8 mouse cellular contexts compared by ENCODE assay signal in the genomic region with DNA sequence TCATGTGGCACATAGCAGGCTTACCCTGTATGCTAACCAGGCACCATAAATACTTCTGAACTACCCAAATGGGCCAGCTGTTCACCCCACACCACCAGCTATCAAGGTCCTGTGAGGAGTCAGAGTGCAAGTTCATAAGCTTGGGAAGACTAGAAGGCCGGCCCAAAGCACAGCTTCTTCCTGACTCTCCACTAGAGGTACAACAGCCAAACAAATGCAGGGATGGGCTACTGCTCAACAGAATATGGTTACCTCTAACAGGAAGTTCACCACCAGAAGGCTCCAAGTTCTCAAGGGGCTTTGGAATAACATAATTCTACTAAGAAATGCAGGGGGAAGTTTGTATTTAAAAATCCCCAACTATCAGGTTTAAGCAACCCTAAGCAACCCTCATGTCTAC. TPM values are rescaled to one million over a fixed set of nuclear protein-coding genes. Genes with fewer than 3 reads are reported as not detected.
DNase-seq lines count a peak whose midpoint lies in the region; ATAC-seq lines count a peak whose summit lies in the region.

No protein-coding gene starts in this region.

- peaks cover 39% of the 10 kb centered on the region for H3K4me1 ChIP-seq in limb, embryonic 15.5 days

- peaks cover 20% of the 10 kb centered on the region for H3K36me3 ChIP-seq in limb, embryonic 15.5 days

- H3K9ac ChIP-seq in limb, embryonic 15.5 days: peak overlapping the region; percentile 99

- H3K9me3 ChIP-seq in limb, embryonic 15.5 days: no peaks in the 10 kb centered on the region

- no peaks in the 10 kb centered on the region for H3K27me3 ChIP-seq in limb, embryonic 15.5 days

- peak overlapping the region; percentile 94 for H3K27ac ChIP-seq in limb, embryonic 15.5 days

- peak; percentile 29 to 35 for DNase-seq in adrenal gland, postnatal 36 days
- DNase-seq in adrenal gland, adult 18-20 months (ENCODE audit: low spot score in 2 of 2): no peak
- DNase-seq in thymus, postnatal 0 days (ENCODE audit: low spot score): peak; percentile 27
- no peak for DNase-seq in thymus, postnatal 25 days
- DNase-seq in T-cell, adult 2 months (ENCODE audit: low spot score): no peak
- no peak for DNase-seq in layer of hippocampus, postnatal 36 days
- no peak for DNase-seq in left cerebral cortex, adult 9 months (ENCODE audit: low spot score in 2 of 2)

- WGBS in limb, embryonic 15.5 days: 31% methylated on average over 1 of the region's 1 CpGs

- peak overlapping the region; percentile 79 for H3K4me2 ChIP-seq in limb, embryonic 15.5 days

- H3K4me3 ChIP-seq in limb, embryonic 15.5 days: peak overlapping the region; percentile 100

- no peak for ATAC-seq in limb, embryonic 15.5 days (ENCODE audit: insufficient number of reproducible peaks, low FRiP score, low TSS enrichment, low read depth)

RNA-seq across cellular contexts. Expression of a gene that starts 1.6 kb away (rescaled TPM):
- total RNA-seq in adrenal gland, postnatal 36 days (2021): 100 to 1,000 TPM; 126 to 127 TPM
- total RNA-seq in adrenal gland, adult 18-20 months (2021): 100 to 1,000 TPM; 108 to 127 TPM
- 77.6 and 85.8 TPM in 2 replicates for polyA plus RNA-seq in thymus, postnatal 0 days (2015; fragmentation: Nextera tagmentation; extraction: Ambion mirVana)
- 104 and 120 TPM in 2 replicates for polyA plus RNA-seq in limb, embryonic 15.5 days (2015; fragmentation: Nextera tagmentation; extraction: Ambion mirVana)
- total RNA-seq in layer of hippocampus, postnatal 36 days (2021): 100 to 1,000 TPM; 129 to 137 TPM

RNA-seq across cellular contexts. Expression of a gene that starts 41.2 kb away (rescaled TPM):
- 1 to 10 TPM in 1 of 2 experiments, under 1 TPM in 1; 0.89 to 2.1 TPM for total RNA-seq in adrenal gland, postnatal 36 days (2021)
- 1 to 10 TPM; 1.3 to 4.4 TPM for total RNA-seq in adrenal gland, adult 18-20 months (2021)
- 5.2 and 5.5 TPM in 2 replicates for polyA plus RNA-seq in thymus, postnatal 0 days (2015; fragmentation: Nextera tagmentation; extraction: Ambion mirVana)
- polyA plus RNA-seq in limb, embryonic 15.5 days (2015; fragmentation: Nextera tagmentation; extraction: Ambion mirVana): 92.3 and 95.8 TPM in 2 replicates
- 1 to 10 TPM; 2.3 to 2.5 TPM for total RNA-seq in layer of hippocampus, postnatal 36 days (2021)

RNA-seq across cellular contexts. Expression of a gene that starts 49.7 kb away (rescaled TPM):
- total RNA-seq in adrenal gland, postnatal 36 days (2021): under 1 TPM; 0.30 to 0.53 TPM
- total RNA-seq in adrenal gland, adult 18-20 months (2021): 1 to 10 TPM in 1 of 2 experiments, under 1 TPM in 1; 0.43 to 1.3 TPM
- 17.9 and 25.7 TPM in 2 replicates for polyA plus RNA-seq in thymus, postnatal 0 days (2015; fragmentation: Nextera tagmentation; extraction: Ambion mirVana)
- polyA plus RNA-seq in limb, embryonic 15.5 days (2015; fragmentation: Nextera tagmentation; extraction: Ambion mirVana): 0.60 and 0.66 TPM in 2 replicates
- total RNA-seq in layer of hippocampus, postnatal 36 days (2021): not detected

RNA-seq across cellular contexts. Expression of a gene that starts 56.9 kb away (rescaled TPM):
- 10 to 100 TPM; 10.6 to 22.0 TPM for total RNA-seq in adrenal gland, postnatal 36 days (2021)
- total RNA-seq in adrenal gland, adult 18-20 months (2021): 10 to 100 TPM; 12.8 to 21.3 TPM
- 1.9 and 2.2 TPM in 2 replicates for polyA plus RNA-seq in thymus, postnatal 0 days (2015; fragmentation: Nextera tagmentation; extraction: Ambion mirVana)
- polyA plus RNA-seq in limb, embryonic 15.5 days (2015; fragmentation: Nextera tagmentation; extraction: Ambion mirVana): 4.4 and 4.9 TPM in 2 replicates
- total RNA-seq in layer of hippocampus, postnatal 36 days (2021): 1 to 10 TPM; 6.1 to 7.0 TPM

Comparison
In these comparisons a context has a peak if more than half of its experiments do, and no peak if none do; other contexts are left out.
1. DNase-seq: peak in adrenal gland, postnatal 36 days (2 of 2) and thymus, postnatal 0 days (single experiment); none in adrenal gland, adult 18-20 months (0 of 2), thymus, postnatal 25 days (single experiment), T-cell, adult 2 months (single experiment), layer of hippocampus, postnatal 36 days (0 of 2) and left cerebral cortex, adult 9 months (0 of 2).